ENCODE assay signal across 27 mouse cellular contexts in the genomic region with DNA sequence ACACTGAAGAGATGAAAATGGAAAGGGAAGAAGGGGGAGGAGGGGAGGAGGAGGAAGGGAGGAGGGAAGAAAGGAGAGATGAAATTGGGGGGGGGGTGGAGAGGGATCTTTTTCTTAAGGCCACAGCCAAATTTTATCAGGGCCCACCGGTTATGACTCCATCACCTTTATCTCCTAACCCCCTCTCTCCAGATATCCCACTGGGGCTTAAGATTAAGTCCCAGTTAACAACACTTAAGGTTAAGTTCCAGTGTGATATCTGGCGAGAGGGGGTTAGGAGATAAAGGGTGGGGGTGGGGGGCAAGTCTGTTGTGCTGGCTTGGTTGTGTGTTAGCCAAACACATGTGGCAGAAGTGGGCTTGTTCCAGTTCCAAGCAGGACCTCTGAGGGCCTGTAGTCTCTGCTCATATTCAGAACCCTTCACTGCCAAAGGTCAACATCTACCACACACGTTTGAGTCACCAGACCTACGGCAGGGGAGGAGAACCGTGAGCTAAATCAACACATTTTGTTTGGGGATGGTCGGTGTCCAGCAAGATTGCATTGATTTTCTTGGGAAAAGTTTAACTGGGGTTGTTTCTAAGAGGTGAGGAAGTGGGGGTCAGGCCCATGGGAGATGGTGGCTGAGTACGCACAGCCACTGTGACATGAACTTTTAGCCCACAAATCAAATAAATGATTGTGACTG. TPM values are rescaled to one million over a fixed set of nuclear protein-coding genes. Genes with fewer than 3 reads are reported as not detected.
A peak's percentile ranks its signal among the peaks of the same experiment; 100 is the strongest.
DNase-seq lines count a peak whose midpoint lies in the region; ATAC-seq and TF ChIP-seq lines count a peak whose summit lies in the region.
"Had no signal": no experiment of that assay in that cellular context is flagged by ENCODE, and none has a peak within 500 bp of the region (broad histone marks: within the 10 kb centered on the region; RNA-seq: fewer than 3 reads in every experiment).

No protein-coding gene starts in this region.

- peak; percentile 35; the same call in 1 of the 2 replicates for TF ChIP-seq EP300 in liver, embryonic 14.5 days (IDR thresholded peaks at IDR 0.05; ENCODE audit: low read depth)

- H3K27me3 ChIP-seq in liver, embryonic 14.5 days (ENCODE audit: control insufficient read depth, insufficient read depth, low read length): no peaks in the 10 kb centered on the region
- H3K27me3 ChIP-seq in limb, embryonic 10.5 days (ENCODE audit: low read depth, poor library complexity, severe bottlenecking): 0 out of 2 replicates have a peak, but pooled peaks cover 15% of the 10 kb centered on the region
- H3K27me3 ChIP-seq: embryonic facial prominence, embryonic 13.5 days; limb, embryonic 15.5 days; midbrain, embryonic 13.5 days had no signal

- intact Hi-C loops in gastrocnemius, adult 2 months (cut with DNase I): no loop called here
- intact Hi-C loops in left cerebral cortex, postnatal 36 days (cut with DNase I): no loop called here

- DNase-seq in gastrocnemius, adult 2 months: peak; percentile 8
- no peak for DNase-seq in gastrocnemius, postnatal 4 days (ENCODE audit: low spot score in 2 of 2)
- peak; percentile 29 for DNase-seq in liver
- DNase-seq in liver, embryonic 14.5 days (ENCODE audit: low read depth in 3 of 3, low spot score in 3 of 3): peak; percentile 26 to 40 (median 39)
- no peak for DNase-seq in limb, embryonic 10.5 days (ENCODE audit: low spot score)
- no peak for DNase-seq in left cerebral cortex, postnatal 36 days (ENCODE audit: low spot score in 2 of 2)
- DNase-seq: adrenal gland, postnatal 14 days; cerebellum, adult 11 months; cerebellum, adult 9-11 months; embryo, embryonic 11 days; forebrain, postnatal 0 days; gastrocnemius, postnatal 10 days; heart, postnatal 36 days; kidney, adult 11 months; kidney, postnatal 25 days; left cerebral cortex, postnatal 4 days; lung, postnatal 36 days; right cerebral cortex, postnatal 14 days; thymus, postnatal 14 days had no signal

- H3K9ac ChIP-seq in liver, embryonic 14.5 days (replicated peaks): no peak overlapping the region
- H3K9ac ChIP-seq: embryonic facial prominence, embryonic 13.5 days; forebrain, postnatal 0 days; hindbrain, embryonic 14.5 days; kidney, embryonic 15.5 days; limb, embryonic 15.5 days; midbrain, embryonic 13.5 days had no signal

- H3K27ac ChIP-seq in gastrocnemius, adult 2 months: no peak overlapping the region
- H3K27ac ChIP-seq in liver, embryonic 14.5 days: no peak overlapping the region
- H3K27ac ChIP-seq in limb, embryonic 10.5 days: no peak overlapping the region
- H3K27ac ChIP-seq: embryonic facial prominence, embryonic 13.5 days; hindbrain, embryonic 14.5 days; kidney, embryonic 15.5 days; limb, embryonic 15.5 days; midbrain, embryonic 13.5 days had no signal

- H3K4me2 ChIP-seq in liver, embryonic 14.5 days (ENCODE audit: low read depth): no peak overlapping the region
- H3K4me2 ChIP-seq: embryonic facial prominence, embryonic 13.5 days; hindbrain, embryonic 14.5 days; kidney, embryonic 15.5 days; limb, embryonic 15.5 days; midbrain, embryonic 13.5 days had no signal

- peak; percentile 63 for ATAC-seq in liver, embryonic 14.5 days (ENCODE audit: insufficient read depth)
- ATAC-seq in megakaryocyte-erythroid progenitor cell, adult 5-6 weeks (replicated peaks; ENCODE audit: low FRiP score, low TSS enrichment, poor library complexity, severe bottlenecking): peak; percentile 28; the same call in 1 of the 2 replicates
- ATAC-seq: forebrain, postnatal 0 days; midbrain, embryonic 13.5 days had no signal

- H3K4me1 ChIP-seq in liver, embryonic 14.5 days (replicated peaks; ENCODE audit: control insufficient read depth in 2 of 2, insufficient read depth in 2 of 2, low read length in 1 of 2): peaks cover 0 to 7% of the 10 kb centered on the region in 2 experiments; a peak in 1 of 4 replicates
- peaks cover 18% of the 10 kb centered on the region for H3K4me1 ChIP-seq in limb, embryonic 10.5 days
- H3K4me1 ChIP-seq: midbrain, embryonic 13.5 days had no signal

- no peaks in the 10 kb centered on the region for H3K36me3 ChIP-seq in liver, embryonic 14.5 days (replicated peaks; ENCODE audit: control insufficient read depth, insufficient read depth, low read depth)
- no peaks in the 10 kb centered on the region for H3K36me3 ChIP-seq in limb, embryonic 10.5 days
- H3K36me3 ChIP-seq: embryonic facial prominence, embryonic 13.5 days; G1E; kidney, embryonic 15.5 days; limb, embryonic 15.5 days; midbrain, embryonic 13.5 days had no signal

- WGBS in liver, embryonic 14.5 days (ENCODE audit: insufficient replicate concordance): 27% methylated on average over 7 of the region's 7 CpGs
- WGBS in limb, embryonic 10.5 days: 80% methylated on average over 7 of the region's 7 CpGs

- no peaks in the 10 kb centered on the region for H3K9me3 ChIP-seq in liver, embryonic 14.5 days (ENCODE audit: control insufficient read depth, low read length)
- H3K9me3 ChIP-seq in limb, embryonic 10.5 days (replicated peaks): no peaks in the 10 kb centered on the region; the same call in 1 of the 2 replicates
- H3K9me3 ChIP-seq: kidney, embryonic 15.5 days; limb, embryonic 15.5 days had no signal

- no peak for TF ChIP-seq CTCF in gastrocnemius, adult 2 months (IDR thresholded peaks at IDR 0.05)
- no peak for TF ChIP-seq CTCF in liver, embryonic 14.5 days (IDR thresholded peaks at IDR 0.05; ENCODE audit: low read depth)

- H3K4me3 ChIP-seq in gastrocnemius, adult 2 months: no peak overlapping the region
- no peak overlapping the region for H3K4me3 ChIP-seq in liver, embryonic 14.5 days (ENCODE audit: insufficient read depth in 1 of 2, low read depth in 2 of 2, low read length in 2 of 2)
- H3K4me3 ChIP-seq in limb, embryonic 10.5 days: no peak overlapping the region
- H3K4me3 ChIP-seq: embryonic facial prominence, embryonic 13.5 days; kidney, embryonic 15.5 days; limb, embryonic 15.5 days; megakaryocyte, embryonic 14.5 days; midbrain, embryonic 13.5 days had no signal

RNA-seq across cellular contexts. Expression of a gene that starts 52.2 kb away (rescaled TPM):
- total RNA-seq in gastrocnemius, adult 2 months (2021): 10 to 100 TPM; 43.9 to 85.9 TPM
- 10 to 100 TPM; 24.4 to 27.4 TPM for total RNA-seq in gastrocnemius, postnatal 4 days (2021)
- 0.44 and 0.52 TPM in 2 replicates for polyA plus RNA-seq in liver, embryonic 14.5 days (2012; rRNA removed)
- 0.81 and 0.99 TPM in 2 replicates for polyA plus RNA-seq in liver, embryonic 14.5 days (2014; fragmentation: Nextera tagmentation; extraction: Ambion mirVana)
- 0.25 and 0.66 TPM in 2 replicates for total RNA-seq in megakaryocyte-erythroid progenitor cell, adult 5-6 weeks (2014; fragmentation: Nextera tagmentation)
- total RNA-seq in megakaryocyte-erythroid progenitor cell, adult 5-6 weeks (2017): 0.72 and 0.94 TPM in 2 replicates
- 7.4 and 13.1 TPM in 2 replicates for polyA plus RNA-seq in limb, embryonic 10.5 days (2016; fragmentation: Nextera tagmentation; extraction: Ambion mirVana)
- total RNA-seq in left cerebral cortex, postnatal 36 days (2021): 10 to 100 TPM; 57.4 to 69.7 TPM
- polyA plus RNA-seq: G1E had no signal

Comparison
In these comparisons a context has a peak if more than half of its experiments do, and no peak if none do; other contexts are left out.
1. DNase-seq: peak in gastrocnemius, adult 2 months (single experiment), liver (single experiment) and liver, embryonic 14.5 days (3 of 3); none in gastrocnemius, postnatal 4 days (0 of 2), limb, embryonic 10.5 days (single experiment) and left cerebral cortex, postnatal 36 days (0 of 2).
2. RNA of a gene that starts 52.2 kb away (total RNA-seq): 43.9 to 85.9 TPM in gastrocnemius, adult 2 months, 57.4 to 69.7 TPM in left cerebral cortex, postnatal 36 days and 24.4 to 27.4 TPM in gastrocnemius, postnatal 4 days; 0.25 to 0.94 TPM in megakaryocyte-erythroid progenitor cell, adult 5-6 weeks; every median in the first group is over 10 times any median in the second.